7 mouse cellular contexts compared by ENCODE assay signal in the genomic region with DNA sequence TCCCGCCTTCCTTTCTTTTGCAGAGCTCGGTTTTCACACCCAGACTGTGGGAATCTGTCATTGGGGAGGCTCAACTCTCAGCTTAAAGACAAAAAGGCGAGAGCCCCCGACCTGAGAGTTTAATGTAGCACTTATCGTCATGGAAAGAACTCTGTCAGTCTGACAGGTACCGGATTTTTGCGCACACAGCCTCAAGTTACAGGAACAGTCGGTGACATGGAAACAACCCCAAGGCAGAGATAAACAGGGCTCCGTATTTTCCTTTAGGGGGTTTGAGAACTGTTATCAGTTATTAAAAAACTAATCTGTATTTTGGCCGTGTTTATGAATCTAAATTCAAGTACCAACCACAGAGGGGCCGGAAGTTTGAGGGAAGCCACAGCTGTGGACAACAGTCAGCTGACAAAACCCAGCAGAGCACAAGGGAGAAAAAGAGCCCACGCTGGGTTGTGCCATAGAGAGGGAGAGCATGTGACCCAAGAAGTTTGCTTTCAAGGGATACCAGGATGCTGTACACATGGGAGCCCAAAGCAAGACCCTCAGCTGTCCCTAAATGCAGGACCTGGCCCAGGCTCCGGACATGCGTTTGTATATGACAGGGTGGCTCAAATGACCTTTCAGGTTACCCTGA. TPM values are rescaled to one million over a fixed set of nuclear protein-coding genes. Genes with fewer than 3 reads are reported as not detected.
DNase-seq lines count a peak whose midpoint lies in the region; ATAC-seq and TF ChIP-seq lines count a peak whose summit lies in the region.

No protein-coding gene starts in this region.

- H3K27ac ChIP-seq in thymus, adult 2 months (ENCODE audit: control insufficient read depth, insufficient read depth, low read length): peak overlapping the region; percentile 66; the same call in 1 of the 2 replicates
- no peak overlapping the region; the same call in 1 of the 2 replicates for H3K27ac ChIP-seq in forebrain, embryonic 12.5 days

- no peak for TF ChIP-seq POLR2A in thymus, adult 2 months (IDR thresholded peaks at IDR 0.05; ENCODE audit: control insufficient read depth, extremely low read depth, insufficient read depth, low read length, poor library complexity)

- peak; percentile 10 for DNase-seq in thymus, adult 2 months
- DNase-seq in thymus, postnatal 25 days: no peak
- peak; percentile 54 for DNase-seq in kidney, postnatal 10 days
- no peak for DNase-seq in right cerebral cortex, postnatal 10 days (ENCODE audit: low spot score in 2 of 2)

- H3K36me3 ChIP-seq in thymus, adult 2 months (ENCODE audit: control insufficient read depth, insufficient read depth, low read length): no peaks in the 10 kb centered on the region
- H3K36me3 ChIP-seq in forebrain, embryonic 12.5 days (replicated peaks): no peaks in the 10 kb centered on the region

- H3K4me3 ChIP-seq in thymus, adult 2 months (ENCODE audit: control insufficient read depth, insufficient read depth, low read length): peak overlapping the region; percentile 51
- peak overlapping the region; percentile 45 for H3K4me3 ChIP-seq in forebrain, embryonic 12.5 days (replicated peaks)

- peak overlapping the region; percentile 77 for H3K4me2 ChIP-seq in forebrain, embryonic 12.5 days

- TF ChIP-seq CTCF in thymus, adult 2 months (IDR thresholded peaks at IDR 0.05; ENCODE audit: borderline replicate concordance, control insufficient read depth, extremely low read depth, insufficient read depth, low read length, poor library complexity): no peak

- ATAC-seq in forebrain, embryonic 12.5 days (ENCODE audit: low FRiP score): peak; percentile 17
- peak; percentile 14; the same call in 1 of the 2 replicates for ATAC-seq in megakaryocyte progenitor cell, adult 5-6 weeks (replicated peaks; ENCODE audit: poor library complexity)
- ATAC-seq in erythroid progenitor cell, adult 5-6 weeks (replicated peaks; ENCODE audit: low FRiP score, poor library complexity, severe bottlenecking): no peak

- 12% methylated on average over 14 of the region's 14 CpGs for WGBS in thymus, adult 2 months
- WGBS in forebrain, embryonic 12.5 days: 36% methylated on average over 14 of the region's 14 CpGs

- peak overlapping the region; percentile 58 for H3K9ac ChIP-seq in forebrain, embryonic 12.5 days

- H3K9me3 ChIP-seq in forebrain, embryonic 12.5 days: no peaks in the 10 kb centered on the region

- H3K27me3 ChIP-seq in thymus, adult 2 months (ENCODE audit: control insufficient read depth, insufficient read depth, low read length): no peaks in the 10 kb centered on the region
- no peaks in the 10 kb centered on the region; the same call in 1 of the 2 replicates for H3K27me3 ChIP-seq in forebrain, embryonic 12.5 days

- H3K4me1 ChIP-seq in thymus, adult 2 months (replicated peaks; ENCODE audit: control insufficient read depth, insufficient read depth, low read length): peaks cover 4% of the 10 kb centered on the region
- peaks cover 14% of the 10 kb centered on the region for H3K4me1 ChIP-seq in forebrain, embryonic 12.5 days

RNA-seq across cellular contexts. Expression of a gene that starts 0.5 kb away (rescaled TPM):
- polyA plus RNA-seq in thymus, adult 2 months (2012; rRNA removed): 93.0 and 124 TPM in 2 replicates
- polyA plus RNA-seq in forebrain, embryonic 12.5 days (2016; fragmentation: Nextera tagmentation; extraction: Ambion mirVana): 23.7 and 29.7 TPM in 2 replicates
- total RNA-seq in megakaryocyte progenitor cell, adult 5-6 weeks (2015): 1,143 and 1,246 TPM in 2 replicates
- 511 and 599 TPM in 2 replicates for total RNA-seq in megakaryocyte progenitor cell, adult 5-6 weeks (2017)
- total RNA-seq in erythroid progenitor cell, adult 5-6 weeks (2015; ENCODE audit: low replicate concordance): 114 and 170 TPM in 2 replicates
- 29.0 and 44.4 TPM in 2 replicates for total RNA-seq in erythroid progenitor cell, adult 5-6 weeks (2017; ENCODE audit: low replicate concordance)

RNA-seq across cellular contexts. Expression of a gene that starts 26.4 kb away (rescaled TPM):
- polyA plus RNA-seq in thymus, adult 2 months (2012; rRNA removed): 7.9 and 9.7 TPM in 2 replicates
- 11.3 and 12.2 TPM in 2 replicates for polyA plus RNA-seq in forebrain, embryonic 12.5 days (2016; fragmentation: Nextera tagmentation; extraction: Ambion mirVana)
- total RNA-seq in megakaryocyte progenitor cell, adult 5-6 weeks (2015): 12.5 and 15.8 TPM in 2 replicates
- 15.1 and 22.1 TPM in 2 replicates for total RNA-seq in megakaryocyte progenitor cell, adult 5-6 weeks (2017)
- 2.5 and 4.2 TPM in 2 replicates for total RNA-seq in erythroid progenitor cell, adult 5-6 weeks (2015; ENCODE audit: low replicate concordance)
- total RNA-seq in erythroid progenitor cell, adult 5-6 weeks (2017; ENCODE audit: low replicate concordance): 0.90 and 1.4 TPM in 2 replicates

RNA-seq across cellular contexts. Expression of a gene that starts 32.1 kb away (rescaled TPM):
- polyA plus RNA-seq in thymus, adult 2 months (2012; rRNA removed): 15.4 and 28.1 TPM in 2 replicates
- 7.2 and 9.3 TPM in 2 replicates for polyA plus RNA-seq in forebrain, embryonic 12.5 days (2016; fragmentation: Nextera tagmentation; extraction: Ambion mirVana)
- total RNA-seq in megakaryocyte progenitor cell, adult 5-6 weeks (2015): 2.1 and 2.2 TPM in 2 replicates
- total RNA-seq in megakaryocyte progenitor cell, adult 5-6 weeks (2017): 4.8 and 6.8 TPM in 2 replicates
- total RNA-seq in erythroid progenitor cell, adult 5-6 weeks (2015; ENCODE audit: low replicate concordance): not detected in 2 replicates
- total RNA-seq in erythroid progenitor cell, adult 5-6 weeks (2017; ENCODE audit: low replicate concordance): not detected in 2 replicates

RNA-seq across cellular contexts. Expression of a gene that starts 49.2 kb away (rescaled TPM):
- 1.2 and 1.3 TPM in 2 replicates for polyA plus RNA-seq in thymus, adult 2 months (2012; rRNA removed)
- polyA plus RNA-seq in forebrain, embryonic 12.5 days (2016; fragmentation: Nextera tagmentation; extraction: Ambion mirVana): not detected in 2 replicates
- total RNA-seq in megakaryocyte progenitor cell, adult 5-6 weeks (2015): not detected in 2 replicates
- total RNA-seq in megakaryocyte progenitor cell, adult 5-6 weeks (2017): not detected in 2 replicates
- total RNA-seq in erythroid progenitor cell, adult 5-6 weeks (2015; ENCODE audit: low replicate concordance): not detected in 2 replicates
- total RNA-seq in erythroid progenitor cell, adult 5-6 weeks (2017; ENCODE audit: low replicate concordance): not detected in 2 replicates

Comparison
In these comparisons a context has a peak if more than half of its experiments do, and no peak if none do; other contexts are left out.
1. DNase-seq: peak in thymus, adult 2 months (single experiment) and kidney, postnatal 10 days (single experiment); none in thymus, postnatal 25 days (single experiment) and right cerebral cortex, postnatal 10 days (0 of 2).